Mouse (Mus musculus): Measurements from ENCODE around the gene Ralgps2.

DNA sequence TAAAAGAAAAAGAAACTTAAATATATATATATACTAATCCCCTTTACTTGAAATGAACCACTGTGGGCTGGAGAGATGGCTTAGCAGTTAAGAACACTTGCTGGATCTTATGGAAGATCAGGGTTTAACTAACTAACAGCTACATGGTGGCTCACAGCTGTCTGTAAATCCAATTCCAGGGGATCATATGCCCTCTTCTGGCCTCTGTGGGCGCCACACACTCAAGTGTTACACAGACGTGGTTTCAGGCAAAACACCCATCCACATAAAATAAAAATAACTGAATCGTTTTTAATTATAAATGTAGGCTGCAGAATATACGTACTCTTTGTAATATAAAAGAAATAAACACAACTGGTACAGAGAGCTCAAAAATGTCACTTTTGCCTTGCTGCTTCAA lies 50.6 kb downstream of the Ralgps2 start:
- TF ChIP-seq CTCF (IDR thresholded peaks at IDR 0.05; ENCODE audit: borderline replicate concordance, extremely low read depth, insufficient read depth, insufficient read length) (peak; percentile 13; the same call in 1 of the 2 replicates), POLR2A (IDR thresholded peaks at IDR 0.05; ENCODE audit: borderline replicate concordance, extremely low read depth, insufficient read depth, insufficient read length, poor library complexity, severe bottlenecking) (no peak)

Measured in brain, embryonic 14.5 days (tissue).